Mouse (Mus musculus) right cerebral cortex, adult 2 months (tissue): ENCODE measurements around the gene Lpp.

Experiments used
- DNase-seq, 2 experiments: peaks; one replicate each; pipeline ENCODE4 v3.0.0; 2021 to 2022; ENCODE audit warnings: low spot score in 2 of 2

The Lpp gene

GRCm38 (mm10) chr16:24435115-24435553, 41.8 kb downstream of the Lpp start:
- DNase-seq = no peak

- no peak for DNase-seq
Measured at GRCm38 (mm10) chr16:24438438-24438837, 45.1 kb downstream of the Lpp start.

- no peak for DNase-seq
Measured at GRCm38 (mm10) chr16:24441338-24441737, 48.0 kb downstream of the Lpp start.

- no peak for DNase-seq
Measured at GRCm38 (mm10) chr16:24442500-24443122, 49.3 kb downstream of the Lpp start.

- no peak for DNase-seq
Measured at GRCm38 (mm10) chr16:24443123-24443515, 49.8 kb downstream of the Lpp start.

GRCm38 (mm10) chr16:24443555-24443954, 50.2 kb downstream of the Lpp start:
- no peak for DNase-seq

GRCm38 (mm10) chr16:24444818-24445217, 51.5 kb downstream of the Lpp start:
- no peak for DNase-seq

GRCm38 (mm10) chr16:24445473-24445872, 52.2 kb downstream of the Lpp start:
- no peak for DNase-seq

- no peak for DNase-seq
Measured at GRCm38 (mm10) chr16:24446449-24446848, 53.1 kb downstream of the Lpp start.

GRCm38 (mm10) chr16:24447666-24448492, 54.6 kb downstream of the Lpp start:
- DNase-seq = no peak

GRCm38 (mm10) chr16:24448493-24448845, 55.2 kb downstream of the Lpp start:
- no peak for DNase-seq

- DNase-seq = no peak
Measured at GRCm38 (mm10) chr16:24449806-24450205, 56.5 kb downstream of the Lpp start.

- no peak for DNase-seq
Measured at GRCm38 (mm10) chr16:24450256-24450655, 56.9 kb downstream of the Lpp start.

- DNase-seq = no peak
Measured at GRCm38 (mm10) chr16:24451123-24451522, 57.8 kb downstream of the Lpp start.

GRCm38 (mm10) chr16:24453536-24453935, 60.2 kb downstream of the Lpp start:
- no peak for DNase-seq

GRCm38 (mm10) chr16:24454493-24454892, 61.2 kb downstream of the Lpp start:
- no peak for DNase-seq

- no peak for DNase-seq
Measured at GRCm38 (mm10) chr16:24455361-24455855, 62.1 kb downstream of the Lpp start.

GRCm38 (mm10) chr16:24463842-24464241, 70.5 kb downstream of the Lpp start:
- DNase-seq = no peak

- no peak for DNase-seq
Measured at GRCm38 (mm10) chr16:24464436-24464835, 71.1 kb downstream of the Lpp start.

GRCm38 (mm10) chr16:24465633-24466032, 72.3 kb downstream of the Lpp start:
- DNase-seq = no peak

GRCm38 (mm10) chr16:24467544-24468290, 74.4 kb downstream of the Lpp start:
- no peak for DNase-seq

GRCm38 (mm10) chr16:24469313-24469712, 76.0 kb downstream of the Lpp start:
- no peak for DNase-seq
